In genomic region chr10:89686139-89686808, GRCm38 (mm10) we compare ENCODE assay signal across 8 mouse cellular contexts. TPM values are rescaled to one million over a fixed set of nuclear protein-coding genes. Genes with fewer than 3 reads are reported as not detected.
DNase-seq lines count a peak whose midpoint lies in the region; ATAC-seq and TF ChIP-seq lines count a peak whose summit lies in the region.

Scyl2 (minus strand) TSS chr10:89686285.

- H3K27me3 ChIP-seq in G1E (ENCODE audit: insufficient read depth, low read length), result peaks cover 8% of the 10 kb centered on the region; the same call in 1 of the 2 replicates
- H3K27me3 ChIP-seq in forebrain, postnatal 0 days (ENCODE audit: insufficient read depth, low read length), result no peaks in the 10 kb centered on the region
- H3K27me3 ChIP-seq in lung, embryonic 15.5 days, result no peaks in the 10 kb centered on the region

- peak within 1 kb of the TSS; percentile 97 for H3K9ac ChIP-seq in forebrain, postnatal 0 days
- H3K9ac ChIP-seq in lung, embryonic 15.5 days, result peak within 1 kb of the TSS; percentile 92

- DNase-seq in G1E (ENCODE audit: low spot score), result peak; percentile 92
- peak; percentile 98 for DNase-seq in cerebellum, adult 18-20 months
- DNase-seq in forebrain, postnatal 0 days, result peak; percentile 96
- DNase-seq in heart, postnatal 4 days, result peak; percentile 96
- peak; percentile 90 for DNase-seq in layer of hippocampus, adult 8-10 months (ENCODE audit: low spot score in 2 of 2)
- peak; percentile 89 for DNase-seq in ovary, adult 18-20 months (ENCODE audit: low spot score)
- peak; percentile 95 for DNase-seq in thymus, postnatal 0 days (ENCODE audit: low spot score)

- no peak for TF ChIP-seq CTCF in G1E (IDR thresholded peaks at IDR 0.05; ENCODE audit: low read depth, low read length)
- no peak; the same call in 1 of the 2 replicates for TF ChIP-seq CTCF in forebrain, postnatal 0 days (IDR thresholded peaks at IDR 0.05; ENCODE audit: low read depth)

- 6% methylated on average over 31 of the region's 31 CpGs for WGBS in forebrain, postnatal 0 days
- WGBS in lung, embryonic 15.5 days, result 3% methylated on average over 31 of the region's 31 CpGs

- peak within 1 kb of the TSS; percentile 83 for H3K27ac ChIP-seq in forebrain, postnatal 0 days (ENCODE audit: low read depth, low read length)
- H3K27ac ChIP-seq in lung, embryonic 15.5 days, result peak within 1 kb of the TSS; percentile 57

- peaks cover 48% of the 10 kb centered on the region for H3K4me1 ChIP-seq in G1E (ENCODE audit: insufficient read depth, low read depth, low read length)
- peaks cover 10% of the 10 kb centered on the region; the same call in 1 of the 2 replicates for H3K4me1 ChIP-seq in forebrain, postnatal 0 days (ENCODE audit: insufficient read depth)
- peaks cover 10% of the 10 kb centered on the region for H3K4me1 ChIP-seq in lung, embryonic 15.5 days

- peak within 1 kb of the TSS; percentile 93 for H3K4me3 ChIP-seq in G1E (ENCODE audit: low read depth, low read length)
- H3K4me3 ChIP-seq in forebrain, postnatal 0 days (ENCODE audit: low read depth, low read length), result peak within 1 kb of the TSS; percentile 100
- H3K4me3 ChIP-seq in lung, embryonic 15.5 days, result peak within 1 kb of the TSS; percentile 83

- peaks cover 18% of the 10 kb centered on the region for H3K36me3 ChIP-seq in G1E (replicated peaks)
- no peaks in the 10 kb centered on the region; the same call in 1 of the 2 replicates for H3K36me3 ChIP-seq in forebrain, postnatal 0 days (ENCODE audit: insufficient read depth)
- no peaks in the 10 kb centered on the region for H3K36me3 ChIP-seq in lung, embryonic 15.5 days

- peak within 1 kb of the TSS; percentile 62 for H3K4me2 ChIP-seq in forebrain, postnatal 0 days (ENCODE audit: low read depth)
- peak within 1 kb of the TSS; percentile 81 for H3K4me2 ChIP-seq in lung, embryonic 15.5 days

- no peaks in the 10 kb centered on the region for H3K9me3 ChIP-seq in G1E (replicated peaks)
- H3K9me3 ChIP-seq in forebrain, postnatal 0 days (ENCODE audit: low read length), result no peaks in the 10 kb centered on the region
- no peaks in the 10 kb centered on the region for H3K9me3 ChIP-seq in lung, embryonic 15.5 days

- ATAC-seq in G1E (ENCODE audit: extremely low read depth, insufficient number of reproducible peaks, low FRiP score, poor library complexity, severe bottlenecking), result peak; percentile 93
- peak; percentile 99 for ATAC-seq in forebrain, postnatal 0 days
- ATAC-seq in lung, embryonic 15.5 days (ENCODE audit: borderline replicate concordance, extremely low read depth, low FRiP score, low TSS enrichment), result peak; percentile 99

RNA-seq across cellular contexts. Expression of gene Scyl2, which starts in this region (rescaled TPM):
- total RNA-seq in G1E (2014; fragmentation: Nextera tagmentation) (38.1 and 40.4 TPM in 2 replicates), G1E (2017) (35.1 and 37.2 TPM in 2 replicates)
- polyA plus RNA-seq in G1E (2012), result 4.9 and 6.8 TPM in 2 replicates
- 39.9 and 43.9 TPM in 2 replicates for total RNA-seq in forebrain, postnatal 0 days (2014; rRNA removed)
- polyA plus RNA-seq in forebrain, postnatal 0 days (2015; fragmentation: Nextera tagmentation; extraction: Ambion mirVana), result 3.1 and 5.9 TPM in 2 replicates
- 10 to 100 TPM; 21.4 to 22.1 TPM for total RNA-seq in heart, postnatal 4 days (2021)
- total RNA-seq in layer of hippocampus, adult 8-10 months (2022), result 10 to 100 TPM; 25.9 to 31.8 (median 29.6) TPM
- polyA plus RNA-seq in lung, embryonic 15.5 days (2015; fragmentation: Nextera tagmentation; extraction: Ambion mirVana), result 7.8 and 8.2 TPM in 2 replicates
- polyA plus RNA-seq in thymus, postnatal 0 days (2015; fragmentation: Nextera tagmentation; extraction: Ambion mirVana), result 6.9 and 9.9 TPM in 2 replicates

Comparison
In these comparisons a context has a peak if more than half of its experiments do, and no peak if none do; other contexts are left out.
1. Peak in every context shown above with its lines: DNase-seq, ATAC-seq, H3K4me3 ChIP-seq and H3K27ac ChIP-seq.